Mouse (Mus musculus) ES-E14 (cell line): ENCODE results near the gene Abhd11.

Experiments
- CHD2 ChIP-seq: IDR thresholded peaks from 2 replicates; pipeline ENCODE4 v1.6.1; 2014; ENCODE audit warnings: mild to moderate bottlenecking, low read depth, low read length, inconsistent platforms
- HCFC1 ChIP-seq: IDR thresholded peaks from 2 replicates; pipeline ENCODE4 v1.6.1; 2012; ENCODE audit warnings: low read length, inconsistent platforms, borderline replicate concordance; ENCODE audit not compliant: insufficient read depth
- MAFK ChIP-seq: IDR thresholded peaks from 2 replicates; pipeline ENCODE4 v1.6.1; 2014; ENCODE audit warnings: mild to moderate bottlenecking, low read depth, low read length, inconsistent platforms; ENCODE audit not compliant: insufficient read depth
- ZNF384 ChIP-seq: IDR thresholded peaks from 2 replicates; pipeline ENCODE4 v1.6.1; 2012; ENCODE audit warnings: low read depth, low read length, inconsistent platforms

- no peak for TF ChIP-seq ZNF384
- 0 out of 2 replicates have a peak, but pooled peaks have one; percentile 9 for TF ChIP-seq CHD2
- TF ChIP-seq HCFC1, result peak; percentile 47; the same call in 1 of the 2 replicates
- 0 out of 2 replicates have a peak, but pooled peaks have one; percentile 10 for TF ChIP-seq MAFK
These were observed 43.5 kb upstream of the Abhd11 start for GRCm38 (mm10) chr5:134965473-134965851.
